Mouse (Mus musculus) kidney, embryonic 14.5 days (tissue): ENCODE data around the gene Sgce. TPM values are rescaled to one million over a fixed set of nuclear protein-coding genes. Genes with fewer than 3 reads are reported as not detected.

Experiments
- ATAC-seq: fragments of 200-750 bp; cut with Nextera tagmentation; 2 replicates; pipeline ENCODE4 v1.8.0; 2017; ENCODE audit warnings: moderate number of reproducible peaks, mild to moderate bottlenecking, moderate TSS enrichment, moderate library complexity; ENCODE audit not compliant: low FRiP score, low TSS enrichment
- H3K27ac ChIP-seq: fragments of 300-500 bp; sonication (generic); 2 replicates; pipeline ENCODE4 v1.5.1; 2014; ENCODE audit warnings: low read depth, mild to moderate bottlenecking, low read length, moderate library complexity, mixed read lengths
- H3K27me3 ChIP-seq: fragments of 300-500 bp; sonication (generic); 2 replicates; pipeline ENCODE4 v1.6.1; 2014; ENCODE audit warnings: mild to moderate bottlenecking, low read length; ENCODE audit not compliant: control insufficient read depth, insufficient read depth
- H3K36me3 ChIP-seq: fragments of 300-500 bp; sonication (generic); 2 replicates; pipeline ENCODE4 v1.6.1; 2014; ENCODE audit warnings: low read length, mixed read lengths; ENCODE audit not compliant: control insufficient read depth, insufficient read depth
- H3K4me1 ChIP-seq: fragments of 300-500 bp; sonication (generic); 2 replicates; pipeline ENCODE4 v1.6.1; 2014; ENCODE audit warnings: low read length, mixed read lengths; ENCODE audit not compliant: control insufficient read depth, insufficient read depth
- H3K4me2 ChIP-seq: fragments of 300-500 bp; sonication (generic); replicated peaks from 2 replicates; pipeline ENCODE4 v1.6.1; 2014; ENCODE audit warnings: low read depth, mild to moderate bottlenecking, low read length
- H3K4me3 ChIP-seq: fragments of 300-500 bp; sonication (generic); 2 replicates; pipeline ENCODE4 v1.5.1; 2014; ENCODE audit warnings: mild to moderate bottlenecking, low read length
- H3K9ac ChIP-seq: fragments of 300-500 bp; sonication (generic); 2 replicates; pipeline ENCODE4 v1.6.1; 2014; ENCODE audit warnings: low read depth, mild to moderate bottlenecking, low read length, moderate library complexity
- H3K9me3 ChIP-seq: fragments of 300-500 bp; sonication (generic); 2 replicates; pipeline ENCODE4 v1.6.1; 2016; ENCODE audit warnings: low read length; ENCODE audit not compliant: control insufficient read depth
- WGBS: fragments of 180-500 bp; shearing (Covaris S2); extraction: QIAGEN DNeasy Blood & Tissue Kit; methylation state at CpG from one replicate; pipeline ENCODE4 v1.1.7; 2014; 5-methylcytosine and 5-hydroxymethylcytosine counted together
- polyA plus RNA-seq: library from polyadenylated mRNA; unstranded; fragments of >200 nt; fragmentation: Nextera tagmentation; extraction: Ambion mirVana; gene quantifications from 2 replicates; pipeline ENCODE4 v1.2.1, GENCODE M21; 2014

The Sgce gene
- polyA plus RNA-seq, 1 experiment from 2014 or later = 35.4 TPM

GRCm38 (mm10) chr6:4647351-4647750 lies 99.7 kb downstream of the Sgce start:
- Histone ChIP-seq H3K27ac (no peak overlapping the region), H3K4me2 (no peak overlapping the region), H3K36me3 (peaks cover 1% of the 10 kb centered on the region; the same call in 1 of the 2 replicates), H3K27me3 (no peaks in the 10 kb centered on the region), H3K4me3 (no peak overlapping the region), H3K9ac (no peak overlapping the region), H3K4me1 (no peaks in the 10 kb centered on the region), H3K9me3 (no peaks in the 10 kb centered on the region)
- 83% methylated on average over 3 of the region's 3 CpGs for WGBS
- ATAC-seq = no peak

- no peak overlapping the region for H3K9ac ChIP-seq
- H3K4me1 ChIP-seq = no peaks in the 10 kb centered on the region
- WGBS = 91% methylated on average over 7 of the region's 7 CpGs
- H3K36me3 ChIP-seq = peaks cover 12% of the 10 kb centered on the region
- no peak overlapping the region for H3K4me3 ChIP-seq
- H3K4me2 ChIP-seq = no peak overlapping the region
- no peak for ATAC-seq
- H3K27ac ChIP-seq = no peak overlapping the region
- H3K9me3 ChIP-seq = no peaks in the 10 kb centered on the region
- no peaks in the 10 kb centered on the region for H3K27me3 ChIP-seq
These were observed 104.9 kb downstream of the Sgce start for GRCm38 (mm10) chr6:4642068-4642467.

GRCm38 (mm10) chr6:4634804-4635203 lies 112.2 kb downstream of the Sgce start:
- no peak overlapping the region for H3K9ac ChIP-seq
- no peaks in the 10 kb centered on the region for H3K27me3 ChIP-seq
- no peaks in the 10 kb centered on the region for H3K9me3 ChIP-seq
- H3K36me3 ChIP-seq = peaks cover 7% of the 10 kb centered on the region; the same call in 1 of the 2 replicates
- H3K4me1 ChIP-seq = 0 out of 2 replicates have a peak, but pooled peaks cover 4% of the 10 kb centered on the region
- no peak overlapping the region for H3K4me2 ChIP-seq
- H3K27ac ChIP-seq = no peak overlapping the region
- WGBS = 38% methylated on average over 1 of the region's 1 CpGs
- 0 out of 2 replicates have a peak, but pooled peaks have one; percentile 35 for ATAC-seq
- no peak overlapping the region for H3K4me3 ChIP-seq

- no peak for ATAC-seq
- Histone ChIP-seq H3K9ac (no peak overlapping the region), H3K27ac (no peak overlapping the region), H3K4me2 (no peak overlapping the region), H3K4me1 (0 out of 2 replicates have a peak, but pooled peaks cover 4% of the 10 kb centered on the region), H3K9me3 (no peaks in the 10 kb centered on the region), H3K27me3 (no peaks in the 10 kb centered on the region), H3K36me3 (peaks cover 3% of the 10 kb centered on the region; the same call in 1 of the 2 replicates), H3K4me3 (no peak overlapping the region)
- 92% methylated on average over 4 of the region's 4 CpGs for WGBS
These were observed 113.8 kb downstream of the Sgce start for GRCm38 (mm10) chr6:4633189-4633588.

- H3K4me2 ChIP-seq = no peak overlapping the region
- 0 out of 2 replicates have a peak, but pooled peaks cover 4% of the 10 kb centered on the region for H3K4me1 ChIP-seq
- H3K4me3 ChIP-seq = no peak overlapping the region
- peaks cover 3% of the 10 kb centered on the region; the same call in 1 of the 2 replicates for H3K36me3 ChIP-seq
- no peak for ATAC-seq
- H3K9ac ChIP-seq = no peak overlapping the region
- no peak overlapping the region for H3K27ac ChIP-seq
- WGBS = 24% methylated on average over 3 of the region's 3 CpGs
- no peaks in the 10 kb centered on the region for H3K27me3 ChIP-seq
- H3K9me3 ChIP-seq = no peaks in the 10 kb centered on the region
These were observed 115.5 kb downstream of the Sgce start for GRCm38 (mm10) chr6:4631464-4631863.

Other genes with a start within 250 kb of the Sgce start
- gene Col1a2, start 242.4 kb downstream of the Sgce start, polyA plus RNA-seq = 171 and 267 TPM in 2 replicates
- 23.3 and 47.5 TPM in 2 replicates for gene Casd1, start 146.4 kb downstream of the Sgce start, polyA plus RNA-seq
- 7.9 and 12.5 TPM in 2 replicates for gene Peg10, start 99 bp upstream of the Sgce start, polyA plus RNA-seq
- 13.6 and 28.8 TPM in 2 replicates for gene Ppp1r9a, start 155.7 kb upstream of the Sgce start, polyA plus RNA-seq